Comparison of ENCODE assay signal across 11 mouse cellular contexts in genomic region chr10:90826939-90827338, GRCm38 (mm10).
A peak's percentile ranks its signal among the peaks of the same experiment; 100 is the strongest.
DNase-seq lines count a peak whose midpoint lies in the region; ATAC-seq and TF ChIP-seq lines count a peak whose summit lies in the region.
"Had no signal": no experiment of that assay in that cellular context is flagged by ENCODE, and none has a peak within 500 bp of the region (broad histone marks: within the 10 kb centered on the region; RNA-seq: fewer than 3 reads in every experiment).

No protein-coding gene starts in this region.

- no peak for TF ChIP-seq RAD21 in MEL (IDR thresholded peaks at IDR 0.05; ENCODE audit: low read depth, low read length)

- no peak overlapping the region for H3K9ac ChIP-seq in kidney, embryonic 16.5 days (replicated peaks; ENCODE audit: low read length)
- H3K9ac ChIP-seq in MEL (ENCODE audit: control insufficient read depth, low read depth, low read length, poor library complexity, severe bottlenecking), result no peak overlapping the region
- H3K9ac ChIP-seq: embryonic facial prominence, embryonic 15.5 days; neural tube, embryonic 12.5 days had no signal

- peak; percentile 47 for DNase-seq in adrenal gland, postnatal 14 days
- DNase-seq in adrenal gland, adult 8-10 months, result no peak
- DNase-seq in kidney, adult 9 months, result peak; percentile 17
- DNase-seq in MEL (ENCODE audit: low read depth, low spot score), result peak; percentile 11
- DNase-seq in limb, embryonic 10.5 days (ENCODE audit: low spot score), result peak; percentile 68
- no peak for DNase-seq in left cerebral cortex, postnatal 4 days
- no peak for DNase-seq in spleen, postnatal 4 days (ENCODE audit: low spot score in 2 of 2)
- DNase-seq: gastrocnemius, postnatal 36 days had no signal

- TF ChIP-seq POLR2A in MEL (IDR thresholded peaks at IDR 0.05; ENCODE audit: control insufficient read depth in 1 of 2, insufficient read depth in 1 of 2, low read depth in 1 of 2, low read length in 2 of 2, poor library complexity in 1 of 2), result no peak

- no peak overlapping the region for H3K27ac ChIP-seq in kidney, embryonic 16.5 days (ENCODE audit: low read length)
- no peak overlapping the region for H3K27ac ChIP-seq in MEL (ENCODE audit: control insufficient read depth, low read depth, low read length)
- no peak overlapping the region for H3K27ac ChIP-seq in limb, embryonic 10.5 days
- H3K27ac ChIP-seq: embryonic facial prominence, embryonic 15.5 days; neural tube, embryonic 12.5 days had no signal

- H3K4me2 ChIP-seq in kidney, embryonic 16.5 days (replicated peaks; ENCODE audit: low read depth, low read length), result no peak overlapping the region
- H3K4me2 ChIP-seq: embryonic facial prominence, embryonic 15.5 days; neural tube, embryonic 12.5 days had no signal

- H3K27me3 ChIP-seq in kidney, embryonic 16.5 days (ENCODE audit: insufficient read depth, low read length), result peaks cover 57% of the 10 kb centered on the region
- no peaks in the 10 kb centered on the region for H3K27me3 ChIP-seq in MEL (ENCODE audit: control insufficient read depth in 1 of 2, insufficient read depth in 2 of 2, low read length in 2 of 2)
- H3K27me3 ChIP-seq in limb, embryonic 10.5 days (ENCODE audit: low read depth, poor library complexity, severe bottlenecking), result peaks cover 58% of the 10 kb centered on the region

- no peak for TF ChIP-seq CTCF in MEL (IDR thresholded peaks at IDR 0.05 in 2 of 3, conservative IDR thresholded peaks at IDR 0.05 in 1 of 3; ENCODE audit: control insufficient read depth in 1 of 3, insufficient read depth in 1 of 3, low read depth in 2 of 3, low read length in 3 of 3, poor library complexity in 1 of 3, severe bottlenecking in 1 of 3)

- H3K36me3 ChIP-seq in kidney, embryonic 16.5 days (ENCODE audit: insufficient read depth, low read length), result no peaks in the 10 kb centered on the region
- H3K36me3 ChIP-seq in MEL (ENCODE audit: control insufficient read depth in 1 of 2, insufficient read depth in 2 of 2, low read length in 2 of 2), result no peaks in the 10 kb centered on the region
- H3K36me3 ChIP-seq in limb, embryonic 10.5 days, result no peaks in the 10 kb centered on the region
- H3K36me3 ChIP-seq: embryonic facial prominence, embryonic 15.5 days; neural tube, embryonic 12.5 days had no signal

- TF ChIP-seq EP300 in MEL (IDR thresholded peaks at IDR 0.05; ENCODE audit: low read depth in 1 of 2, low read length in 2 of 2), result no peak

- no peak for ATAC-seq in kidney, embryonic 16.5 days (ENCODE audit: low FRiP score, low TSS enrichment)

- WGBS in kidney, embryonic 16.5 days, result 21% methylated on average over 4 of the region's 4 CpGs
- 28% methylated on average over 4 of the region's 4 CpGs for WGBS in limb, embryonic 10.5 days

- H3K4me3 ChIP-seq in kidney, embryonic 16.5 days (ENCODE audit: low read length), result no peak overlapping the region
- H3K4me3 ChIP-seq in MEL (ENCODE audit: control insufficient read depth in 1 of 2, insufficient read depth in 1 of 2, low read depth in 2 of 2, low read length in 2 of 2), result no peak overlapping the region
- no peak overlapping the region for H3K4me3 ChIP-seq in limb, embryonic 10.5 days
- H3K4me3 ChIP-seq: embryonic facial prominence, embryonic 15.5 days; neural tube, embryonic 12.5 days had no signal

- no peaks in the 10 kb centered on the region for H3K79me2 ChIP-seq in MEL (ENCODE audit: control insufficient read depth, insufficient read depth, low read length, poor library complexity)

- no peaks in the 10 kb centered on the region for H3K9me3 ChIP-seq in kidney, embryonic 16.5 days (ENCODE audit: low read length)
- H3K9me3 ChIP-seq in MEL (replicated peaks; ENCODE audit: insufficient read depth, low read length), result no peaks in the 10 kb centered on the region
- H3K9me3 ChIP-seq in limb, embryonic 10.5 days (replicated peaks), result no peaks in the 10 kb centered on the region
- H3K9me3 ChIP-seq: embryonic facial prominence, embryonic 15.5 days; neural tube, embryonic 12.5 days had no signal

- no peaks in the 10 kb centered on the region; the same call in 1 of the 2 replicates for H3K4me1 ChIP-seq in kidney, embryonic 16.5 days (ENCODE audit: insufficient read depth, low read length)
- no peaks in the 10 kb centered on the region for H3K4me1 ChIP-seq in MEL (ENCODE audit: control insufficient read depth in 1 of 2, insufficient read depth in 2 of 2, low read length in 2 of 2)
- peaks cover 13% of the 10 kb centered on the region for H3K4me1 ChIP-seq in limb, embryonic 10.5 days

- intact Hi-C loops in left cerebral cortex, postnatal 4 days (cut with DNase I), result no loop called here

TF ChIP-seq in MEL, 35 proteins besides CTCF, POLR2A, EP300 and RAD21:
- TF ChIP-seq KAT2A (conservative IDR thresholded peaks at IDR 0.05; ENCODE audit: low read depth, low read length) (no peak), E2F4 (IDR thresholded peaks at IDR 0.05; ENCODE audit: borderline replicate concordance, low read depth, low read length) (no peak), USF2 (IDR thresholded peaks at IDR 0.05; ENCODE audit: borderline replicate concordance in 1 of 2, insufficient read depth in 1 of 2, low read depth in 1 of 2, low read length in 2 of 2) (no peak), ZMIZ1 (IDR thresholded peaks at IDR 0.05; ENCODE audit: low read depth, low read length) (no peak), ZC3H11A (IDR thresholded peaks at IDR 0.05; ENCODE audit: low read depth, low read length) (no peak), TAL1 (IDR thresholded peaks at IDR 0.05; ENCODE audit: low read length) (no peak), SMC3 (IDR thresholded peaks at IDR 0.05; ENCODE audit: low read depth, low read length) (no peak), TCF12 (IDR thresholded peaks at IDR 0.05; ENCODE audit: low read depth, low read length) (no peak), MAX (IDR thresholded peaks at IDR 0.05; ENCODE audit: low read length) (no peak), MAZ (IDR thresholded peaks at IDR 0.05; ENCODE audit: low read depth, low read length) (no peak), MAFK (IDR thresholded peaks at IDR 0.05; ENCODE audit: borderline replicate concordance, low read depth, low read length) (no peak), JUND (IDR thresholded peaks at IDR 0.05; ENCODE audit: low read depth, low read length) (no peak), RCOR1 (IDR thresholded peaks at IDR 0.05; ENCODE audit: low read depth, low read length) (no peak), ELF1 (IDR thresholded peaks at IDR 0.05; ENCODE audit: low read depth, low read length) (no peak), CHD1 (IDR thresholded peaks at IDR 0.05; ENCODE audit: low read depth, low read length) (no peak), ZKSCAN1 (IDR thresholded peaks at IDR 0.05; ENCODE audit: low read depth, low read length) (no peak), HCFC1 (IDR thresholded peaks at IDR 0.05; ENCODE audit: low read depth, low read length) (no peak), USF1 (IDR thresholded peaks at IDR 0.05; ENCODE audit: low read depth, low read length) (no peak), MXI1 (IDR thresholded peaks at IDR 0.05; ENCODE audit: low read depth, low read length) (no peak), POLR2AphosphoS5 (IDR thresholded peaks at IDR 0.05; ENCODE audit: borderline replicate concordance, low read depth, low read length) (no peak)

Comparison
In these comparisons a context has a peak if more than half of its experiments do, and no peak if none do; other contexts are left out.
1. DNase-seq: peak in adrenal gland, postnatal 14 days (single experiment), kidney, adult 9 months (single experiment), MEL (single experiment) and limb, embryonic 10.5 days (single experiment); none in adrenal gland, adult 8-10 months (single experiment), left cerebral cortex, postnatal 4 days (single experiment) and spleen, postnatal 4 days (0 of 2).